Mouse (Mus musculus): ENCODE measurements at regions not wholly inside any gene's neighbourhood (a gene's known extent, or its start where the extent isn't known, plus 50 kb on each side); places are given as distances from the start of the nearest gene placed in this dataset.

DNA sequence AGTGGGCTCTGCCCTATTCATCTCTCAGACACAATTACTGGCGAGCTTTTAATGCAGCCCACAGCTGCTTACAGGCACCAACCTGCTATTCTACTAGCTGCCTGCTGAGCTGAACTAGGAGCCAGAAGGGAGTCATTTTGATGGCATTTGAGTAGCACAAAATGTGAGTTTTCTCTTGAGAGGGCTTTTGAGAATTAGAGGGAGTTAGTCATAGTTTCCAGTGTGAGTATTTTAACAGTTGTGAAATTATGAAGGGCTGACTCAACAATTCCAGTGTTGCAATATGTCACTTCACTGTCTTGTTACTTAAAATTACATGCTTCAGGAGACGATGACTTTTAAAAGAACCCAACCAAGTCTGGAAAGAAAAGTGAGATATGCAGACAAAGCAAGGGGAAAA, 54.4 kb upstream of the Ly86 start:
- Histone ChIP-seq H3K4me1 (ENCODE audit: control insufficient read depth, insufficient read depth, low read length) (no peaks in the 10 kb centered on the region), H3K4me3 (ENCODE audit: control insufficient read depth, low read depth, low read length) (no peak overlapping the region), H3K27me3 (ENCODE audit: control insufficient read depth, insufficient read depth, low read length) (no peaks in the 10 kb centered on the region), H3K36me3 (ENCODE audit: control insufficient read depth, insufficient read depth, low read length) (no peaks in the 10 kb centered on the region), H3K27ac (ENCODE audit: control insufficient read depth, insufficient read depth, low read depth, low read length) (no peak overlapping the region)
- TF ChIP-seq POLR2A (IDR thresholded peaks at IDR 0.05; ENCODE audit: control insufficient read depth, low read depth, low read length) = no peak
- TF ChIP-seq CTCF (IDR thresholded peaks at IDR 0.05; ENCODE audit: control insufficient read depth, insufficient read depth, insufficient replicate concordance, low read depth, low read length) = no peak

DNA sequence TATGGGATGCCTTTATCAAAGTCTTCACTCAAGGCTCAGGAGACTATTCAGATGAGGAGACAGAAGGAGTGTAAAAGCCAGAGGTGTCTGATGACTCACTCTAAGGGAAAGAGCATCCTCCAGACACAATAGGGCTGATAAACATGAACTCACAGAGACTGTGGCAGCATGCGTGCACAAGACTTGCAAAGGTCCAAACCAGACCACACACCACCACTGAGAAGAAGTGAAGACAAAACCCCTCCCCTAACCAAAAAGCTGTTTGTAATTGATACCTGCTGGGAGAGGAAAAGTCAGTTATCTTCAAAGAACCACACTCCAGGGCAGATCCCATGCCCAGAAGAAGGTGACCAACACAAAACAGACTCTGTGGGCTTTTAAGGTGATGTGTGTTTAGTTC, 56.0 kb upstream of the Ly86 start:
- TF ChIP-seq CTCF (IDR thresholded peaks at IDR 0.05; ENCODE audit: control insufficient read depth, insufficient read depth, insufficient replicate concordance, low read depth, low read length) (no peak), POLR2A (IDR thresholded peaks at IDR 0.05; ENCODE audit: control insufficient read depth, low read depth, low read length) (no peak)
- H3K36me3 ChIP-seq (ENCODE audit: control insufficient read depth, insufficient read depth, low read length) = no peaks in the 10 kb centered on the region
- H3K27me3 ChIP-seq (ENCODE audit: control insufficient read depth, insufficient read depth, low read length) = no peaks in the 10 kb centered on the region
- H3K4me1 ChIP-seq (ENCODE audit: control insufficient read depth, insufficient read depth, low read length) = no peaks in the 10 kb centered on the region
- no peak overlapping the region for H3K4me3 ChIP-seq (ENCODE audit: control insufficient read depth, low read depth, low read length)
- H3K27ac ChIP-seq (ENCODE audit: control insufficient read depth, insufficient read depth, low read depth, low read length) = no peak overlapping the region

DNA sequence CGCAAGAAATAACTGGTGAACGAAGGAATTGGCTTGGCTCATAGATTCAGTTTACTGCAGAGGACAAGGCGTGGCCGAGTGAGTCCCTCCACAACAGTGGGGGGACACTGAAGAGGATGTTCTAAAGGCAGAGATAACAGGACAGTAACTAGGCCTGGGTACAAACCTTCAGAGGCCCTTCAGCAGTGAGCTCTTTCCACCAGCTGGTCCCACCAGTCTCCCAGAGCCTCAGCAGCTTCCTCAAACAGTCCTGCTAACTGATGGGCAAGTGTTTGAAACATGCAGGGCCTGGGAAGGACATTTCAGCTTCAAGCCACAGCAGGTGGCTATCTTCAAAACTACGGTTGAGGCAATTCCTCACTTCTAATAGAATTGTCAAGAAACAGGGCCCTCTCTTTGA, 62.5 kb upstream of the Ly86 start:
- TF ChIP-seq CTCF (IDR thresholded peaks at IDR 0.05; ENCODE audit: control insufficient read depth, insufficient read depth, insufficient replicate concordance, low read depth, low read length) (no peak), POLR2A (IDR thresholded peaks at IDR 0.05; ENCODE audit: control insufficient read depth, low read depth, low read length) (no peak)
- no peaks in the 10 kb centered on the region for H3K36me3 ChIP-seq (ENCODE audit: control insufficient read depth, insufficient read depth, low read length)
- H3K4me3 ChIP-seq (ENCODE audit: control insufficient read depth, low read depth, low read length) = no peak overlapping the region
- no peak overlapping the region for H3K27ac ChIP-seq (ENCODE audit: control insufficient read depth, insufficient read depth, low read depth, low read length)
- H3K27me3 ChIP-seq (ENCODE audit: control insufficient read depth, insufficient read depth, low read length) = no peaks in the 10 kb centered on the region
- H3K4me1 ChIP-seq (ENCODE audit: control insufficient read depth, insufficient read depth, low read length) = no peaks in the 10 kb centered on the region

DNA sequence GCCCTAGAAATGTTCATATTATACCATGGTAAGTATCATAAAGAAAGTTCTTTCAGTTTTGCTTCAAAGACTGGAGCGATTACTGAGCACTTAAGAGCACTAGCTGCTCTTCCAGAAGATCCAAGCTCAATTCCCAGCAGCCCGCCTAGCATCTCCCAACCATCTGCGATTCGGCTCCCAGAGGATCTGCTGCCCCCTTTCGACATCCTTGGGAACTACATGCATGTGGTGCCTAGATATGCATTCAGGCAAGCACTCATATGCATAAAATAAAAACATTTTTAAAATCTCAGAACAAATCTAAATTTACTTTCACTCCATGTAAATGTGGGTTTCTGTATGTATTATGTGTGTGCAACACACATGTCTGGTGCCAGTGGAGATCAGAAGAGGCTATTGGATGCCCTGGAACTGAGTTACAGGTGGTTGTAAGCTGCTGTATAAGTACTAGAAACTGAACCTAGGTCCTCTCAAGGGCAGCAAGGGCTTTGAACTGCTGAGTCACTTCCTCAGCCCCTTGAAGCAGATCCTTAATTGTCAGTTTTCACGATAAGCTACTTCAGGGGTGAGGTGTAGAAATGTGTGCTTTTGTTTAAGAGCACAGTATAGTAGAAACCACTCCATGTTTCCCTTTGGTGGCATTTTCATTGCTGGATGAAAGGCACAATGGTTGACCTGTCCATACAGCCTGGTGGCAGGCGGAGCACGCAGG, 65.8 kb upstream of the Ly86 start:
- H3K36me3 ChIP-seq (ENCODE audit: control insufficient read depth, insufficient read depth, low read length) = no peaks in the 10 kb centered on the region
- no peaks in the 10 kb centered on the region for H3K4me1 ChIP-seq (ENCODE audit: control insufficient read depth, insufficient read depth, low read length)
- no peak overlapping the region for H3K4me3 ChIP-seq (ENCODE audit: control insufficient read depth, low read depth, low read length)
- no peaks in the 10 kb centered on the region for H3K27me3 ChIP-seq (ENCODE audit: control insufficient read depth, insufficient read depth, low read length)
- H3K27ac ChIP-seq (ENCODE audit: control insufficient read depth, insufficient read depth, low read depth, low read length) = no peak overlapping the region
- peak; percentile 75; the same call in 1 of the 2 replicates for TF ChIP-seq CTCF (IDR thresholded peaks at IDR 0.05; ENCODE audit: control insufficient read depth, insufficient read depth, insufficient replicate concordance, low read depth, low read length)
- TF ChIP-seq POLR2A (IDR thresholded peaks at IDR 0.05; ENCODE audit: control insufficient read depth, low read depth, low read length) = no peak

DNA sequence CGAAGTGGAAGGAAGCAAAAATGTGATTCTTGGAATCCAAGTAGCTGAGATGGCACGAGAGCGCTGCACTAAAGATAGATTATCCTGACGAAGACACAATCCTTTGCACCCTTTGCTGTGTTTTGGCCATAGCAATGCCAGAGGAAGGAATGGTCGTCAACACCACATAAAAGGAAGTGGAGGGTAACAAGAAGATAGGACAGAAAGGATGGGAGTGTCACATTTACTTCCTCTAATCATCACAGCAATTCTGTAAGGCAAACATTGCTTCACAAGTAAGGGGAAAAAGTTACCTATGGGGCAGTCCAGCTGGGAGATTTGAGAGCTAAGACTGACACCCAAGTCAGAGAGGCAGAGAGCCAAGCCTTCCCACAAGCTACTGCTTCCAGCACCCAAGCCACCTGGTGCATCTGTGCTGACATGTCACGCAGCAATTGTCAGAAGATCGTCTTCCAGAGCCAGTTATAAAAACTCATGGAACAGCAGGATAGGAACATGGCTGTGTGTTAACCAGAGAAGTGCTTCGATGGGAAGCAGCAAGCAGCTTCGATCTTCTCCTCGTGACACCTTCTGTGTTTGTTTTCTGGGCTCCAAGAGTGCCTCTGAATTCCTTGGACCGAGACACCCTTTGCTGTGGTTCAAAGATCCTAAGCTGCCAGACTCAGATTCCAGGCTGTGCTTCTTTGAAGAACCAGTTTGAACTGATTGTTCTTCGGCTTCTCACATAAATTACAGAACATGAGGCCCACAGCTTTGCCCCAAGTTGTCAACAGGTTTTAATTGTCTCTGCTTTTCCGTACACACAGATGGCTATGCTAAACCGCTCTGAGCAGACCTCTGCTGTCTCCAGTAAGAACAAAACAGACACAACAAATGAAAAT, 95.2 kb upstream of the Ly86 start:
- H3K27me3 ChIP-seq (ENCODE audit: control insufficient read depth, insufficient read depth, low read length) = no peaks in the 10 kb centered on the region
- no peaks in the 10 kb centered on the region for H3K36me3 ChIP-seq (ENCODE audit: control insufficient read depth, insufficient read depth, low read length)
- H3K4me1 ChIP-seq (ENCODE audit: control insufficient read depth, insufficient read depth, low read length) = peaks cover 5% of the 10 kb centered on the region
- TF ChIP-seq CTCF (IDR thresholded peaks at IDR 0.05; ENCODE audit: control insufficient read depth, insufficient read depth, insufficient replicate concordance, low read depth, low read length) (no peak), POLR2A (IDR thresholded peaks at IDR 0.05; ENCODE audit: control insufficient read depth, low read depth, low read length) (no peak)
- peak overlapping the region; percentile 29 for H3K4me3 ChIP-seq (ENCODE audit: control insufficient read depth, low read depth, low read length)
- peak overlapping the region; percentile 57; the same call in 1 of the 2 replicates for H3K27ac ChIP-seq (ENCODE audit: control insufficient read depth, insufficient read depth, low read depth, low read length)

DNA sequence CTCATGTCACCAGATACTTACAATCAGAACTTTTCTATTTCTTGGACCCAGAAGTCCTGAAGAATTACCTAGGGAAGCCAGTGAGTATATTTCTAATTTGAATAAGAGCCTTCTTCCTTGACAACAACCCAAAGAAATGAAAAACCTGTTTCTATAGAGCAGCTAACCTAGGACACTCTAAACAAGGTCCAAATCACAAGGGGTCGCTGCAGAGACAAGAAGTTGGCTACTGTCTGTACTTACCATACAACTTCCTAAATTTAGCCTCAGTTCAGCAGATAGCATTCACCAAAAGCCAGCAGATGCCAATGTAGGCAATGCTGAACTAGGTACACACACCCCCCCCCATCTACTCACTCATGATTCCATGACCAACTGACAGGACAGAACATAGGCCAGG, 96.3 kb upstream of the Ly86 start:
- no peaks in the 10 kb centered on the region for H3K27me3 ChIP-seq (ENCODE audit: control insufficient read depth, insufficient read depth, low read length)
- no peaks in the 10 kb centered on the region for H3K36me3 ChIP-seq (ENCODE audit: control insufficient read depth, insufficient read depth, low read length)
- H3K27ac ChIP-seq (ENCODE audit: control insufficient read depth, insufficient read depth, low read depth, low read length) = peak overlapping the region; percentile 77
- peaks cover 5% of the 10 kb centered on the region for H3K4me1 ChIP-seq (ENCODE audit: control insufficient read depth, insufficient read depth, low read length)
- TF ChIP-seq CTCF (IDR thresholded peaks at IDR 0.05; ENCODE audit: control insufficient read depth, insufficient read depth, insufficient replicate concordance, low read depth, low read length) (no peak), POLR2A (IDR thresholded peaks at IDR 0.05; ENCODE audit: control insufficient read depth, low read depth, low read length) (no peak)
- H3K4me3 ChIP-seq (ENCODE audit: control insufficient read depth, low read depth, low read length) = peak overlapping the region; percentile 61; the same call in 1 of the 2 replicates

DNA sequence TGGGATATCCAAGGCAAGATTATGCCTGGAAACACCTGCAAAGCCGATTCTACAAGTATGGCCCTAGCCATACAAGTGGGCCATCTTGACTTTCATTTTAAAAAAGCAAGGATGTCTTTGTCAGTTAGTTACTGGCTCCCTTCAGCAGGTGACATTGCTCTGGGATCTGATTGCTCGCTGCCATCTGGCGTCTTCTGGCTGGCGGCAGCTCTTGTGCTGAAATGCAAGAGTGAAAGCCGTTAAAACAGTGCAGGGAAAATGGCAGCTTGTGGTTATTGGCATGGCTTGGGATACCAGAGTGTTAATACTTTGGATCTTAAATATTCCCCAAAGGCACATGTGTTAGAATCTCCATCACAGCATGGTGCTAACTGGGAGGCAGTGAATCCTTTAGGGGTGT, 105.0 kb upstream of the Ly86 start:
- H3K4me1 ChIP-seq (ENCODE audit: control insufficient read depth, insufficient read depth, low read length) = no peaks in the 10 kb centered on the region
- H3K4me3 ChIP-seq (ENCODE audit: control insufficient read depth, low read depth, low read length) = no peak overlapping the region
- H3K27me3 ChIP-seq (ENCODE audit: control insufficient read depth, insufficient read depth, low read length) = no peaks in the 10 kb centered on the region
- TF ChIP-seq CTCF (IDR thresholded peaks at IDR 0.05; ENCODE audit: control insufficient read depth, insufficient read depth, insufficient replicate concordance, low read depth, low read length) (no peak), POLR2A (IDR thresholded peaks at IDR 0.05; ENCODE audit: control insufficient read depth, low read depth, low read length) (no peak)
- H3K36me3 ChIP-seq (ENCODE audit: control insufficient read depth, insufficient read depth, low read length) = peaks cover 1% of the 10 kb centered on the region; the same call in 1 of the 2 replicates
- no peak overlapping the region for H3K27ac ChIP-seq (ENCODE audit: control insufficient read depth, insufficient read depth, low read depth, low read length)

Measured in testis, adult 2 months (tissue).